ENCODE assay signal across 8 mouse cellular contexts in the genomic region with DNA sequence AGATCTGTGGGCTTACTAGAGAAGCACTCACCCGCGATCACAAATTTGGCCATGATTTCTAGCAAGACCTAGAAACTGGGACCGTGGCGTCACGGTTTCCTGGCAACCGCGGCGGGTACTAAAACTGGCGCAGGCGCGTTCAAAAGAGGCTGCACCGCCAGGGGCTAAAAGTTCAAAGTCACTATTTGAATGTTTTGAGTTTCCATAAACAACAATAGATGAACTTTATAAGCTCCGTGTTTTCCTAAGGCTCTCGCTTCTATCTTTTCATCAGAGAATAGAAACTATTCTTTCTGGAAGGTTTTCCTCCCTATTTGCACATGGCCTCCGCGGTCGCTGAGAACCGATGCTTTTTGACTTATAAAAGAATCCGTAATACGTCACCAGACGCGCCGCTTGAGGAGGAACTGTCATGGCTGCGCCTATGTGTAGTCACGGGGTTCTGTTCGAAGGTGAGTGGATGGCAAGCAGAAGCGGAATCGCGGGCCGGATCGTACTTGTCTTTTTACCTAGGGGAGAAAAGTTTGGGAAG. TPM values are rescaled to one million over a fixed set of nuclear protein-coding genes. Genes with fewer than 3 reads are reported as not detected.
DNase-seq lines count a peak whose midpoint lies in the region; ATAC-seq and TF ChIP-seq lines count a peak whose summit lies in the region.

Gene Mdh1b (minus strand): TSS at position 79 of the 532 bp plus-strand sequence.
Gene Fastkd2 (plus strand): TSS at position 375 of the 532 bp plus-strand sequence.

- under 1% methylated on average over 31 of the region's 31 CpGs for WGBS in forebrain, embryonic 15.5 days
- under 1% methylated on average over 31 of the region's 31 CpGs for WGBS in lung, adult 2 months

- TF ChIP-seq EP300 in ES-Bruce4 (IDR thresholded peaks at IDR 0.05; ENCODE audit: insufficient read depth, low read depth, low read length), result 0 out of 2 replicates have a peak, but pooled peaks have one; percentile 23

- intact Hi-C loops in heart, postnatal 25 days (cut with DNase I), result no loop called here

- no peak for TF ChIP-seq POLR2A in ES-Bruce4 (IDR thresholded peaks at IDR 0.05; ENCODE audit: insufficient read depth, low read length)
- TF ChIP-seq POLR2A in lung, adult 2 months (IDR thresholded peaks at IDR 0.05; ENCODE audit: borderline replicate concordance, extremely low read depth, low read depth, low read length), result peak; percentile 41; the same call in 1 of the 2 replicates

- H3K27ac ChIP-seq in ES-Bruce4 (ENCODE audit: insufficient read depth, low read length), result no peak within 1 kb of the TSS
- H3K27ac ChIP-seq in forebrain, embryonic 15.5 days (replicated peaks), result no peak within 1 kb of the TSS

- H3K36me3 ChIP-seq in ES-Bruce4 (ENCODE audit: control insufficient read depth, insufficient read depth, low read length, poor library complexity, severe bottlenecking), result no peaks in the 10 kb centered on the region; the same call in 1 of the 2 replicates
- no peaks in the 10 kb centered on the region for H3K36me3 ChIP-seq in forebrain, embryonic 15.5 days

- peak within 1 kb of the TSS; percentile 82 for H3K9ac ChIP-seq in ES-Bruce4 (ENCODE audit: low read depth, poor library complexity, severe bottlenecking)
- peak within 1 kb of the TSS; percentile 77 for H3K9ac ChIP-seq in forebrain, embryonic 15.5 days (replicated peaks)

- H3K4me2 ChIP-seq in forebrain, embryonic 15.5 days (replicated peaks), result peak within 1 kb of the TSS; percentile 48

- peak; percentile 98 for ATAC-seq in forebrain, embryonic 15.5 days (replicated peaks)
- ATAC-seq in neutrophil, adult 5-6 weeks (ENCODE audit: extremely low read depth, insufficient number of reproducible peaks, low FRiP score, poor library complexity, severe bottlenecking), result peak; percentile 98

- TF ChIP-seq CTCF in ES-Bruce4 (IDR thresholded peaks at IDR 0.05; ENCODE audit: low read depth, low read length), result no peak
- no peak for TF ChIP-seq CTCF in lung, adult 2 months (IDR thresholded peaks at IDR 0.05; ENCODE audit: insufficient read depth, low read length)

- H3K4me1 ChIP-seq in ES-Bruce4 (ENCODE audit: control insufficient read depth, insufficient read depth, low read length), result no peaks in the 10 kb centered on the region
- peaks cover 30% of the 10 kb centered on the region for H3K4me1 ChIP-seq in forebrain, embryonic 15.5 days
- H3K4me1 ChIP-seq in lung, adult 2 months (ENCODE audit: control insufficient read depth, insufficient read depth, low read length), result 0 out of 2 replicates have a peak, but pooled peaks cover 2% of the 10 kb centered on the region

- no peaks in the 10 kb centered on the region for H3K9me3 ChIP-seq in ES-Bruce4 (replicated peaks; ENCODE audit: control insufficient read depth, insufficient read depth, low read length, poor library complexity, severe bottlenecking)
- H3K9me3 ChIP-seq in forebrain, embryonic 15.5 days, result no peaks in the 10 kb centered on the region

- H3K4me3 ChIP-seq in ES-Bruce4 (ENCODE audit: low read depth, low read length), result peak within 1 kb of the TSS; percentile 98
- peak within 1 kb of the TSS; percentile 81 for H3K4me3 ChIP-seq in forebrain, embryonic 15.5 days
- peak within 1 kb of the TSS; percentile 76 for H3K4me3 ChIP-seq in lung, adult 2 months (replicated peaks; ENCODE audit: extremely low read depth, low read depth, low read length)

- no peaks in the 10 kb centered on the region for H3K27me3 ChIP-seq in ES-Bruce4 (ENCODE audit: control insufficient read depth, insufficient read depth, low read length, poor library complexity, severe bottlenecking)
- H3K27me3 ChIP-seq in forebrain, embryonic 15.5 days, result peaks cover 6% of the 10 kb centered on the region; the same call in 1 of the 2 replicates

- DNase-seq in cerebellum, adult 11-12 months, result peak; percentile 87
- peak; percentile 73 for DNase-seq in heart, postnatal 25 days (ENCODE audit: low spot score)
- DNase-seq in layer of hippocampus, adult 18-20 months (ENCODE audit: low spot score in 2 of 2), result peak; percentile 83 to 96
- DNase-seq in lung, adult 2 months, result peak; percentile 83
- peak; percentile 63 to 76 for DNase-seq in thymus, adult 18-20 months

RNA-seq across cellular contexts. Expression of gene Mdh1b, which starts in this region (rescaled TPM):
- polyA plus RNA-seq in ES-Bruce4 (2011; ENCODE audit: insufficient read depth, insufficient read length, low read depth, missing spikeins), result 0.38 TPM in 1 of 2 replicates, not detected in the other
- polyA plus RNA-seq in forebrain, embryonic 15.5 days (2015; fragmentation: Nextera tagmentation; extraction: Ambion mirVana), result 0.24 and 0.41 TPM in 2 replicates
- not detected for total RNA-seq in heart, postnatal 25 days (2021)
- total RNA-seq in layer of hippocampus, adult 18-20 months (2021), result under 1 TPM; 0.51 to 0.72 TPM
- 0.77 and 1.6 TPM in 2 replicates for polyA plus RNA-seq in lung, adult 2 months (2012; rRNA removed)
- not detected in 2 replicates for total RNA-seq in neutrophil, adult 5-6 weeks (2017)

RNA-seq across cellular contexts. Expression of gene Fastkd2, which starts in this region (rescaled TPM):
- 40.9 and 42.0 TPM in 2 replicates for polyA plus RNA-seq in ES-Bruce4 (2011; ENCODE audit: insufficient read depth, insufficient read length, low read depth, missing spikeins)
- polyA plus RNA-seq in forebrain, embryonic 15.5 days (2015; fragmentation: Nextera tagmentation; extraction: Ambion mirVana), result 46.2 and 46.5 TPM in 2 replicates
- total RNA-seq in heart, postnatal 25 days (2021), result 10 to 100 TPM; 30.7 to 34.4 TPM
- 10 to 100 TPM; 19.5 to 21.6 TPM for total RNA-seq in layer of hippocampus, adult 18-20 months (2021)
- polyA plus RNA-seq in lung, adult 2 months (2012; rRNA removed), result 1.5 and 3.3 TPM in 2 replicates
- total RNA-seq in neutrophil, adult 5-6 weeks (2017), result 13.0 and 17.2 TPM in 2 replicates
